In genomic region chr8:125131265-125131664, GRCm38 (mm10) we compare ENCODE assay signal across 25 mouse cellular contexts.
DNase-seq lines count a peak whose midpoint lies in the region; TF ChIP-seq lines count a peak whose summit lies in the region.
"Had no signal": no experiment of that assay in that cellular context is flagged by ENCODE, and none has a peak within 500 bp of the region (broad histone marks: within the 10 kb centered on the region; RNA-seq: fewer than 3 reads in every experiment).

No protein-coding gene starts in this region.

- peaks cover 70% of the 10 kb centered on the region for H3K4me1 ChIP-seq in heart, embryonic 10.5 days
- peaks cover 15% of the 10 kb centered on the region for H3K4me1 ChIP-seq in heart, adult 2 months (ENCODE audit: control insufficient read depth, insufficient read depth, low read length)
- H3K4me1 ChIP-seq: limb, embryonic 13.5 days had no signal

- no peaks in the 10 kb centered on the region for H3K27me3 ChIP-seq in heart, embryonic 10.5 days (ENCODE audit: insufficient read depth, poor library complexity, severe bottlenecking)
- H3K27me3 ChIP-seq in heart, adult 2 months (ENCODE audit: control insufficient read depth, insufficient read depth, low read length) = no peaks in the 10 kb centered on the region
- H3K27me3 ChIP-seq: forebrain, embryonic 15.5 days; hindbrain, embryonic 15.5 days; liver, embryonic 13.5 days; neural tube, embryonic 12.5 days had no signal

- no peak for TF ChIP-seq EP300 in heart, adult 2 months (IDR thresholded peaks at IDR 0.05; ENCODE audit: insufficient read depth, low read depth, low read length)

- intact Hi-C loops in heart, adult 2 months (cut with DNase I) = no loop called here

- H3K36me3 ChIP-seq in heart, embryonic 10.5 days = no peaks in the 10 kb centered on the region
- no peaks in the 10 kb centered on the region for H3K36me3 ChIP-seq in heart, adult 2 months (ENCODE audit: control insufficient read depth, insufficient read depth, low read length)
- H3K36me3 ChIP-seq: embryonic facial prominence, embryonic 13.5 days; forebrain, embryonic 10.5 days; forebrain, embryonic 15.5 days; hindbrain, embryonic 10.5 days; hindbrain, embryonic 15.5 days; kidney, embryonic 15.5 days; limb, embryonic 13.5 days; liver, embryonic 13.5 days; midbrain, embryonic 12.5 days; neural tube, embryonic 12.5 days had no signal

- H3K9me3 ChIP-seq in heart, embryonic 10.5 days = no peaks in the 10 kb centered on the region
- H3K9me3 ChIP-seq: embryonic facial prominence, embryonic 13.5 days; forebrain, embryonic 10.5 days; forebrain, embryonic 15.5 days; hindbrain, embryonic 10.5 days; hindbrain, embryonic 15.5 days; kidney, embryonic 15.5 days; limb, embryonic 13.5 days; liver, embryonic 13.5 days; midbrain, embryonic 12.5 days; neural tube, embryonic 12.5 days had no signal

- peak; percentile 20 for DNase-seq in adrenal gland, adult 2 months
- no peak for DNase-seq in adrenal gland, adult (ENCODE audit: inconsistent age in 2 of 2, low spot score in 1 of 2)
- no peak for DNase-seq in heart, embryonic 10.5 days (ENCODE audit: low spot score)
- DNase-seq in heart, adult 2 months = no peak
- DNase-seq in heart, postnatal 4 days = peak; percentile 21
- DNase-seq in heart, adult 11 months = no peak
- DNase-seq in testis, postnatal 10 days (ENCODE audit: low spot score) = peak; percentile 54
- DNase-seq in testis, postnatal 14 days (ENCODE audit: low spot score) = no peak
- DNase-seq: cerebellum, adult 18-20 months; cerebellum, postnatal 10 days; kidney, adult 11 months; kidney, postnatal 25 days; liver, embryonic 13.5 days; lung, embryonic 14.5 days; lung, postnatal 14 days had no signal

- TF ChIP-seq POLR2A in heart, adult 2 months (IDR thresholded peaks at IDR 0.05; ENCODE audit: insufficient read depth, low read depth, low read length) = no peak

- no peak overlapping the region for H3K9ac ChIP-seq in heart, adult 2 months (ENCODE audit: low read depth, low read length)
- H3K9ac ChIP-seq: embryonic facial prominence, embryonic 13.5 days; forebrain, embryonic 15.5 days; hindbrain, embryonic 15.5 days; kidney, embryonic 15.5 days; limb, embryonic 13.5 days; liver, embryonic 13.5 days; lung, embryonic 14.5 days; midbrain, embryonic 12.5 days; neural tube, embryonic 12.5 days had no signal

- 75% methylated on average over 7 of the region's 7 CpGs for WGBS in heart, embryonic 10.5 days
- 62% methylated on average over 7 of the region's 7 CpGs for WGBS in heart, adult 2 months

- TF ChIP-seq CTCF in heart, adult 2 months (IDR thresholded peaks at IDR 0.05) = no peak

- H3K4me3 ChIP-seq in heart, embryonic 10.5 days = no peak overlapping the region
- H3K4me3 ChIP-seq in heart, adult 2 months = no peak overlapping the region
- H3K4me3 ChIP-seq: embryonic facial prominence, embryonic 13.5 days; forebrain, embryonic 10.5 days; forebrain, embryonic 15.5 days; hindbrain, embryonic 10.5 days; hindbrain, embryonic 15.5 days; kidney, embryonic 15.5 days; limb, embryonic 13.5 days; liver, embryonic 13.5 days; midbrain, embryonic 12.5 days; myocyte; neural tube, embryonic 12.5 days had no signal

- H3K79me2 ChIP-seq in heart, adult 2 months (replicated peaks; ENCODE audit: control insufficient read depth, insufficient read depth, low read length) = no peaks in the 10 kb centered on the region

- H3K27ac ChIP-seq in heart, embryonic 10.5 days = peak overlapping the region; percentile 64
- H3K27ac ChIP-seq in heart, adult 2 months = no peak overlapping the region
- H3K27ac ChIP-seq: embryonic facial prominence, embryonic 13.5 days; forebrain, embryonic 10.5 days; forebrain, embryonic 15.5 days; hindbrain, embryonic 10.5 days; hindbrain, embryonic 15.5 days; kidney, embryonic 15.5 days; limb, embryonic 13.5 days; liver, embryonic 13.5 days; midbrain, embryonic 12.5 days; neural tube, embryonic 12.5 days had no signal

Comparison
In these comparisons a context has a peak if more than half of its experiments do, and no peak if none do; other contexts are left out.
1. DNase-seq: peak in adrenal gland, adult 2 months (single experiment), heart, postnatal 4 days (single experiment) and testis, postnatal 10 days (single experiment); none in adrenal gland, adult (0 of 2), heart, embryonic 10.5 days (single experiment), heart, adult 2 months (0 of 2), heart, adult 11 months (single experiment) and testis, postnatal 14 days (single experiment).